Mouse (Mus musculus) neural tube, postnatal 0 days (tissue): ENCODE data around the gene Pcdh15. TPM values are rescaled to one million over a fixed set of nuclear protein-coding genes. Genes with fewer than 3 reads are reported as not detected.

Source experiments
- polyA plus RNA-seq: library from polyadenylated mRNA; unstranded; fragments of >200 nt; fragmentation: Nextera tagmentation; extraction: Ambion mirVana; gene quantifications from 2 replicates; pipeline ENCODE4 v1.2.1, GENCODE M21; 2015

Gene Pcdh15
- 10.2 and 13.5 TPM in 2 replicates for polyA plus RNA-seq

GRCm38 (mm10) chr10:73098966-73099845 is at the start of gene Pcdh15:
Pcdh15 (plus strand) TSS chr10:73099342.

